Mouse (Mus musculus): ENCODE measurements at regions not wholly inside any gene's neighbourhood (a gene's known extent, or its start where the extent isn't known, plus 50 kb on each side); places are given as distances from the start of the nearest gene placed in this dataset.

GRCm38 (mm10) chr16:70091963-70092362 is 221.8 kb upstream of the Gbe1 start:
- H3K4me3 ChIP-seq (ENCODE audit: insufficient read depth in 1 of 2, low read depth in 2 of 2, low read length in 2 of 2): no peak overlapping the region
- DNase-seq (ENCODE audit: low read depth in 3 of 3, low spot score in 3 of 3): no peak
- no peaks in the 10 kb centered on the region for H3K36me3 ChIP-seq (replicated peaks; ENCODE audit: control insufficient read depth, insufficient read depth, low read depth)
- H3K9me3 ChIP-seq (ENCODE audit: control insufficient read depth, low read length): no peaks in the 10 kb centered on the region
- no peaks in the 10 kb centered on the region for H3K4me1 ChIP-seq (replicated peaks; ENCODE audit: control insufficient read depth in 2 of 2, insufficient read depth in 2 of 2, low read length in 1 of 2)
- no peak overlapping the region for H3K4me2 ChIP-seq (ENCODE audit: low read depth)
- no peak overlapping the region for H3K9ac ChIP-seq (replicated peaks)
- 70% methylated on average over 5 of the region's 5 CpGs for WGBS (ENCODE audit: insufficient replicate concordance)
- ATAC-seq (ENCODE audit: insufficient read depth): no peak
- H3K27ac ChIP-seq: no peak overlapping the region
- TF ChIP-seq CTCF (IDR thresholded peaks at IDR 0.05; ENCODE audit: low read depth) (no peak), EP300 (IDR thresholded peaks at IDR 0.05; ENCODE audit: low read depth) (no peak)
- H3K27me3 ChIP-seq (ENCODE audit: control insufficient read depth, insufficient read depth, low read length): no peaks in the 10 kb centered on the region

- Histone ChIP-seq H3K4me1 (replicated peaks; ENCODE audit: control insufficient read depth in 2 of 2, insufficient read depth in 2 of 2, low read length in 1 of 2) (no peaks in the 10 kb centered on the region), H3K27me3 (ENCODE audit: control insufficient read depth, insufficient read depth, low read length) (no peaks in the 10 kb centered on the region), H3K9me3 (ENCODE audit: control insufficient read depth, low read length) (no peaks in the 10 kb centered on the region), H3K27ac (no peak overlapping the region), H3K9ac (replicated peaks) (no peak overlapping the region), H3K4me2 (ENCODE audit: low read depth) (no peak overlapping the region), H3K36me3 (replicated peaks; ENCODE audit: control insufficient read depth, insufficient read depth, low read depth) (no peaks in the 10 kb centered on the region), H3K4me3 (ENCODE audit: insufficient read depth in 1 of 2, low read depth in 2 of 2, low read length in 2 of 2) (no peak overlapping the region)
- ATAC-seq (ENCODE audit: insufficient read depth) (no peak), DNase-seq (ENCODE audit: low read depth in 3 of 3, low spot score in 3 of 3) (no peak)
- WGBS (ENCODE audit: insufficient replicate concordance): 24% methylated on average over 3 of the region's 3 CpGs
- no peak for TF ChIP-seq EP300 (IDR thresholded peaks at IDR 0.05; ENCODE audit: low read depth)
Observed at GRCm38 (mm10) chr16:70093224-70093623, 220.5 kb upstream of the Gbe1 start.

- ATAC-seq (ENCODE audit: insufficient read depth): no peak
- Histone ChIP-seq H3K9ac (replicated peaks) (no peak overlapping the region), H3K9me3 (ENCODE audit: control insufficient read depth, low read length) (no peaks in the 10 kb centered on the region), H3K4me3 (ENCODE audit: insufficient read depth in 1 of 2, low read depth in 2 of 2, low read length in 2 of 2) (no peak overlapping the region), H3K27me3 (ENCODE audit: control insufficient read depth, insufficient read depth, low read length) (no peaks in the 10 kb centered on the region), H3K36me3 (replicated peaks; ENCODE audit: control insufficient read depth, insufficient read depth, low read depth) (no peaks in the 10 kb centered on the region), H3K4me2 (ENCODE audit: low read depth) (no peak overlapping the region), H3K4me1 (replicated peaks; ENCODE audit: control insufficient read depth in 2 of 2, insufficient read depth in 2 of 2, low read length in 1 of 2) (no peaks in the 10 kb centered on the region), H3K27ac (no peak overlapping the region)
- DNase-seq (ENCODE audit: low read depth in 3 of 3, low spot score in 3 of 3): no peak
- TF ChIP-seq EP300 (IDR thresholded peaks at IDR 0.05; ENCODE audit: low read depth): no peak
- TF ChIP-seq CTCF (IDR thresholded peaks at IDR 0.05; ENCODE audit: low read depth): no peak
- 74% methylated on average over 2 of the region's 2 CpGs for WGBS (ENCODE audit: insufficient replicate concordance)
Observed at GRCm38 (mm10) chr16:70095221-70095620, 218.5 kb upstream of the Gbe1 start.

- no peak overlapping the region for H3K9ac ChIP-seq (replicated peaks)
- ATAC-seq (ENCODE audit: insufficient read depth) (no peak), DNase-seq (ENCODE audit: low read depth in 3 of 3, low spot score in 3 of 3) (no peak)
- H3K36me3 ChIP-seq (replicated peaks; ENCODE audit: control insufficient read depth, insufficient read depth, low read depth): no peaks in the 10 kb centered on the region
- no peak overlapping the region for H3K4me3 ChIP-seq (ENCODE audit: insufficient read depth in 1 of 2, low read depth in 2 of 2, low read length in 2 of 2)
- no peaks in the 10 kb centered on the region for H3K27me3 ChIP-seq (ENCODE audit: control insufficient read depth, insufficient read depth, low read length)
- TF ChIP-seq EP300 (IDR thresholded peaks at IDR 0.05; ENCODE audit: low read depth) (no peak), CTCF (IDR thresholded peaks at IDR 0.05; ENCODE audit: low read depth) (no peak)
- 22% methylated on average over 6 of the region's 6 CpGs for WGBS (ENCODE audit: insufficient replicate concordance)
- no peak overlapping the region for H3K4me2 ChIP-seq (ENCODE audit: low read depth)
- no peaks in the 10 kb centered on the region for H3K4me1 ChIP-seq (replicated peaks; ENCODE audit: control insufficient read depth in 2 of 2, insufficient read depth in 2 of 2, low read length in 1 of 2)
- H3K9me3 ChIP-seq (ENCODE audit: control insufficient read depth, low read length): no peaks in the 10 kb centered on the region
- H3K27ac ChIP-seq: no peak overlapping the region
Observed at GRCm38 (mm10) chr16:70103791-70104378, 209.9 kb upstream of the Gbe1 start.

- Histone ChIP-seq H3K36me3 (replicated peaks; ENCODE audit: control insufficient read depth, insufficient read depth, low read depth) (no peaks in the 10 kb centered on the region), H3K27ac (no peak overlapping the region), H3K9ac (replicated peaks) (no peak overlapping the region), H3K27me3 (ENCODE audit: control insufficient read depth, insufficient read depth, low read length) (no peaks in the 10 kb centered on the region), H3K9me3 (ENCODE audit: control insufficient read depth, low read length) (no peaks in the 10 kb centered on the region), H3K4me2 (ENCODE audit: low read depth) (no peak overlapping the region), H3K4me3 (ENCODE audit: insufficient read depth in 1 of 2, low read depth in 2 of 2, low read length in 2 of 2) (no peak overlapping the region), H3K4me1 (replicated peaks; ENCODE audit: control insufficient read depth in 2 of 2, insufficient read depth in 2 of 2, low read length in 1 of 2) (no peaks in the 10 kb centered on the region)
- DNase-seq (ENCODE audit: low read depth in 3 of 3, low spot score in 3 of 3) (no peak), ATAC-seq (ENCODE audit: insufficient read depth) (no peak)
- TF ChIP-seq CTCF (IDR thresholded peaks at IDR 0.05; ENCODE audit: low read depth) (no peak), EP300 (IDR thresholded peaks at IDR 0.05; ENCODE audit: low read depth) (no peak)
- 50% methylated on average over 3 of the region's 3 CpGs for WGBS (ENCODE audit: insufficient replicate concordance)
Observed at GRCm38 (mm10) chr16:70141466-70141865, 172.3 kb upstream of the Gbe1 start.
